Mouse (Mus musculus) natural killer cell, adult 2 months (primary cell): Measurements from ENCODE around the gene As3mt.
"Not testable (repeated sequence)": the region's sequence is repeated elsewhere in the genome, so short reads cannot be mapped to it uniquely, and the experiment has no call there.

Source experiments
- DNase-seq, 2 experiments: peaks; one replicate each; pipeline ENCODE4 v3.0.0; 2022; ENCODE audit warnings: low spot score in 2 of 2

As3mt gene

GRCm38 (mm10) chr19:46699011-46699481 lies 8.2 kb upstream of the As3mt start:
- peak; percentile 23 to 25 for DNase-seq

- DNase-seq, result no peak
Observed at GRCm38 (mm10) chr19:46701156-46701555, 6.1 kb upstream of the As3mt start.

GRCm38 (mm10) chr19:46705779-46706495 lies 1.3 kb upstream of the As3mt start:
- peak; percentile 68 to 85 for DNase-seq

- no peak for DNase-seq
Observed at GRCm38 (mm10) chr19:46706540-46707295, 540 bp upstream of the As3mt start.

GRCm38 (mm10) chr19:46710614-46711013 lies 3.4 kb downstream of the As3mt start:
- DNase-seq, result no peak

GRCm38 (mm10) chr19:46714234-46714633 lies 7.0 kb downstream of the As3mt start:
- DNase-seq, result peak in 1 of 2 experiments; percentile 30

GRCm38 (mm10) chr19:46715016-46715415 lies 7.8 kb downstream of the As3mt start:
- DNase-seq, result no peak

- no peak for DNase-seq
Observed at GRCm38 (mm10) chr19:46718150-46718549, 10.9 kb downstream of the As3mt start.

- no peak for DNase-seq
Observed at GRCm38 (mm10) chr19:46724411-46724810, 17.2 kb downstream of the As3mt start.

GRCm38 (mm10) chr19:46726142-46726541 lies 18.9 kb downstream of the As3mt start:
- no peak for DNase-seq

GRCm38 (mm10) chr19:46727140-46727736 lies 20.0 kb downstream of the As3mt start:
- no peak for DNase-seq

GRCm38 (mm10) chr19:46727945-46728540 lies 20.8 kb downstream of the As3mt start:
- DNase-seq, result no peak

- DNase-seq, result peak; percentile 60 to 83
Observed at GRCm38 (mm10) chr19:46728909-46729308, 21.7 kb downstream of the As3mt start.

GRCm38 (mm10) chr19:46731351-46731750 lies 24.1 kb downstream of the As3mt start:
- DNase-seq, result no peak

- not testable (repeated sequence) for DNase-seq
Observed at GRCm38 (mm10) chr19:46732673-46733072, 25.4 kb downstream of the As3mt start.

GRCm38 (mm10) chr19:46733626-46734025 lies 26.4 kb downstream of the As3mt start:
- DNase-seq, result peak; percentile 38 to 64

GRCm38 (mm10) chr19:46735241-46735640 lies 28.0 kb downstream of the As3mt start:
- DNase-seq, result no peak

GRCm38 (mm10) chr19:46737106-46737505 lies 29.8 kb downstream of the As3mt start:
- DNase-seq, result no peak

- peak; percentile 73 to 78 for DNase-seq
Observed at GRCm38 (mm10) chr19:46740341-46741008, 33.2 kb downstream of the As3mt start.

- DNase-seq, result no peak
Observed at GRCm38 (mm10) chr19:46741574-46741973, 34.3 kb downstream of the As3mt start.

- DNase-seq, result no peak
Observed at GRCm38 (mm10) chr19:46744681-46745080, 37.4 kb downstream of the As3mt start.

GRCm38 (mm10) chr19:46747799-46748198 lies 40.5 kb downstream of the As3mt start:
- DNase-seq, result no peak
